ENCODE assay signal across 8 mouse cellular contexts in genomic region chr14:79390265-79390926, GRCm38 (mm10). TPM values are rescaled to one million over a fixed set of nuclear protein-coding genes. Genes with fewer than 3 reads are reported as not detected.
DNase-seq lines count a peak whose midpoint lies in the region; ATAC-seq and TF ChIP-seq lines count a peak whose summit lies in the region.

Naa16 (minus strand) TSS chr14:79390778.

- peak; percentile 56 for TF ChIP-seq CTCF in C2C12 (IDR thresholded peaks at IDR 0.05; ENCODE audit: control insufficient read depth, insufficient read depth, insufficient read length)
- TF ChIP-seq CTCF in brain, embryonic 14.5 days (IDR thresholded peaks at IDR 0.05; ENCODE audit: borderline replicate concordance, extremely low read depth, insufficient read depth, insufficient read length), result peak; percentile 47; the same call in 1 of the 2 replicates

- peak; percentile 97 for DNase-seq in brain, embryonic 14.5 days (ENCODE audit: low read depth)
- DNase-seq in kidney, postnatal 10 days, result peak; percentile 98
- peak; percentile 87 to 92 for DNase-seq in natural killer cell, adult 2 months (ENCODE audit: low spot score in 2 of 2)

- WGBS in heart, embryonic 13.5 days, result under 1% methylated on average over 70 of the region's 71 CpGs
- whole genome bisulfite sequencing in liver, embryonic 12.5 days (ENCODE audit: insufficient replicate concordance), result under 1% methylated on average over 71 of the region's 71 CpGs
- under 1% methylated on average over 69 of the region's 71 CpGs for WGBS in stomach, embryonic 15.5 days

- peak within 1 kb of the TSS; percentile 89 for H3K4me2 ChIP-seq in heart, embryonic 13.5 days
- H3K4me2 ChIP-seq in liver, embryonic 12.5 days, result peak within 1 kb of the TSS; percentile 88
- peak within 1 kb of the TSS; percentile 83 for H3K4me2 ChIP-seq in stomach, embryonic 15.5 days

- peaks cover 40% of the 10 kb centered on the region for H3K4me1 ChIP-seq in erythroblast, embryonic 14.5 days (ENCODE audit: control insufficient read depth)
- H3K4me1 ChIP-seq in heart, embryonic 13.5 days, result peaks cover 17% of the 10 kb centered on the region
- H3K4me1 ChIP-seq in liver, embryonic 12.5 days, result peaks cover 38% of the 10 kb centered on the region
- peaks cover 6% of the 10 kb centered on the region for H3K4me1 ChIP-seq in stomach, embryonic 15.5 days

- H3K27ac ChIP-seq in heart, embryonic 13.5 days (replicated peaks), result peak within 1 kb of the TSS; percentile 98
- peak within 1 kb of the TSS; percentile 98 for H3K27ac ChIP-seq in liver, embryonic 12.5 days
- peak within 1 kb of the TSS; percentile 98 for H3K27ac ChIP-seq in stomach, embryonic 15.5 days

- peak; percentile 97 for ATAC-seq in heart, embryonic 13.5 days (ENCODE audit: extremely low read depth, insufficient number of reproducible peaks, low FRiP score, low TSS enrichment)
- ATAC-seq in liver, embryonic 12.5 days, result peak; percentile 93
- ATAC-seq in stomach, embryonic 15.5 days (ENCODE audit: insufficient read depth, low FRiP score, low read depth), result peak; percentile 95

- peak within 1 kb of the TSS; percentile 96 for H3K9ac ChIP-seq in heart, embryonic 13.5 days
- peak within 1 kb of the TSS; percentile 96 for H3K9ac ChIP-seq in liver, embryonic 12.5 days
- peak within 1 kb of the TSS; percentile 89 for H3K9ac ChIP-seq in stomach, embryonic 15.5 days

- H3K36me3 ChIP-seq in C2C12 (ENCODE audit: control insufficient read depth, insufficient read depth), result peaks cover 30% of the 10 kb centered on the region
- H3K36me3 ChIP-seq in erythroblast, embryonic 14.5 days (ENCODE audit: control insufficient read depth), result peaks cover 32% of the 10 kb centered on the region
- H3K36me3 ChIP-seq in heart, embryonic 13.5 days, result peaks cover 17% of the 10 kb centered on the region
- H3K36me3 ChIP-seq in liver, embryonic 12.5 days, result peaks cover 16% of the 10 kb centered on the region
- peaks cover 4% of the 10 kb centered on the region; the same call in 1 of the 2 replicates for H3K36me3 ChIP-seq in stomach, embryonic 15.5 days

- H3K9me3 ChIP-seq in erythroblast, embryonic 14.5 days (ENCODE audit: control insufficient read depth, low read length), result no peaks in the 10 kb centered on the region
- H3K9me3 ChIP-seq in heart, embryonic 13.5 days, result no peaks in the 10 kb centered on the region
- no peaks in the 10 kb centered on the region for H3K9me3 ChIP-seq in liver, embryonic 12.5 days (replicated peaks)
- H3K9me3 ChIP-seq in stomach, embryonic 15.5 days, result no peaks in the 10 kb centered on the region

- peak within 1 kb of the TSS; percentile 84 for H3K4me3 ChIP-seq in C2C12 (ENCODE audit: insufficient read depth, poor library complexity, severe bottlenecking)
- H3K4me3 ChIP-seq in erythroblast, embryonic 14.5 days (replicated peaks), result peak within 1 kb of the TSS; percentile 100
- H3K4me3 ChIP-seq in heart, embryonic 13.5 days, result peak within 1 kb of the TSS; percentile 88
- H3K4me3 ChIP-seq in liver, embryonic 12.5 days, result peak within 1 kb of the TSS; percentile 98
- peak within 1 kb of the TSS; percentile 77 for H3K4me3 ChIP-seq in stomach, embryonic 15.5 days (replicated peaks)

- peak; percentile 90 for TF ChIP-seq POLR2A in brain, embryonic 14.5 days (IDR thresholded peaks at IDR 0.05; ENCODE audit: borderline replicate concordance, extremely low read depth, insufficient read depth, insufficient read length, poor library complexity, severe bottlenecking)

- peak within 1 kb of the TSS; percentile 88 for H3ac ChIP-seq in C2C12 (ENCODE audit: control insufficient read depth, insufficient read length, low read depth)

- H3K79me3 ChIP-seq in C2C12 (ENCODE audit: low read depth), result peaks cover 44% of the 10 kb centered on the region

- H3K79me2 ChIP-seq in C2C12 (ENCODE audit: control insufficient read depth, insufficient read depth), result peaks cover 50% of the 10 kb centered on the region

- no peaks in the 10 kb centered on the region for H3K27me3 ChIP-seq in C2C12 (ENCODE audit: control insufficient read depth, insufficient read depth, insufficient read length)
- no peaks in the 10 kb centered on the region for H3K27me3 ChIP-seq in erythroblast, embryonic 14.5 days (ENCODE audit: control insufficient read depth)
- H3K27me3 ChIP-seq in heart, embryonic 13.5 days (replicated peaks), result no peaks in the 10 kb centered on the region
- H3K27me3 ChIP-seq in liver, embryonic 12.5 days (replicated peaks), result no peaks in the 10 kb centered on the region
- no peaks in the 10 kb centered on the region for H3K27me3 ChIP-seq in stomach, embryonic 15.5 days (replicated peaks)

TF ChIP-seq in C2C12, 6 proteins besides CTCF, POLR2A, EP300 and RAD21:
- TF ChIP-seq MAX (IDR thresholded peaks at IDR 0.05) (peak; percentile 25), USF1 (IDR thresholded peaks at IDR 0.05; ENCODE audit: low read depth) (no peak), MYOD1 (IDR thresholded peaks at IDR 0.05; ENCODE audit: control insufficient read depth, insufficient read length, low read depth) (no peak)

RNA-seq across cellular contexts. Expression of gene Naa16, which starts in this region (rescaled TPM):
- 8.6 TPM for polyA plus RNA-seq in C2C12 (2012; fragmentation: generic; extraction: Trizol)
- polyA plus RNA-seq in brain, embryonic 14.5 days (2012; rRNA removed), result 11.8 and 13.2 TPM in 2 replicates
- polyA plus RNA-seq in erythroblast, embryonic 14.5 days (2012), result 1.8 TPM in 2 replicates
- 18.9 and 19.7 TPM in 2 replicates for polyA plus RNA-seq in heart, embryonic 13.5 days (2015; fragmentation: Nextera tagmentation; extraction: Ambion mirVana)
- polyA plus RNA-seq in liver, embryonic 12.5 days (2016; fragmentation: Nextera tagmentation; extraction: Ambion mirVana), result 42.0 and 45.5 TPM in 2 replicates
- polyA plus RNA-seq in stomach, embryonic 15.5 days (2015; fragmentation: Nextera tagmentation; extraction: Ambion mirVana), result 39.4 and 41.5 TPM in 2 replicates

Comparison
In these comparisons a context has a peak if more than half of its experiments do, and no peak if none do; other contexts are left out.
1. Peak in every context shown above with its lines: DNase-seq, ATAC-seq, H3K4me3 ChIP-seq and H3K27ac ChIP-seq.